Mouse (Mus musculus) hindbrain, embryonic 16.5 days (tissue): ENCODE data around the gene Nmnat1. TPM values are rescaled to one million over a fixed set of nuclear protein-coding genes. Genes with fewer than 3 reads are reported as not detected.

ENCODE experiments used
- polyA plus RNA-seq: library from polyadenylated mRNA; unstranded; fragments of >200 nt; fragmentation: Nextera tagmentation; extraction: Ambion mirVana; gene quantifications from 2 replicates; pipeline ENCODE4 v1.2.1, GENCODE M21; 2015

The Nmnat1 gene
- polyA plus RNA-seq, 1 experiment from 2014 or later, result 7.7 TPM

Other genes with a start within 250 kb of the Nmnat1 start
- gene Kif1b, start 177.5 kb downstream of the Nmnat1 start, polyA plus RNA-seq, result 99.4 and 119 TPM in 2 replicates
- gene Ube4b, start 58.5 kb downstream of the Nmnat1 start, polyA plus RNA-seq, result 47.4 and 58.6 TPM in 2 replicates
- gene Rbp7, start 30.2 kb downstream of the Nmnat1 start, polyA plus RNA-seq, result not detected in 2 replicates
- 0.45 TPM in 1 of 2 replicates, not detected in the other for gene Tmem274, start 7.8 kb downstream of the Nmnat1 start, polyA plus RNA-seq
- 42.2 TPM in 2 replicates for gene Lzic, start within 50 bp of the Nmnat1 start, polyA plus RNA-seq
- gene Ctnnbip1, start 33.0 kb upstream of the Nmnat1 start, polyA plus RNA-seq, result 98.6 and 106 TPM in 2 replicates
- 60.4 and 66.6 TPM in 2 replicates for gene Clstn1, start 101.3 kb upstream of the Nmnat1 start, polyA plus RNA-seq
- 13.1 and 16.3 TPM in 2 replicates for gene Pik3cd, start 217.4 kb upstream of the Nmnat1 start, polyA plus RNA-seq